26 mouse cellular contexts compared by ENCODE assay signal in the genomic region with DNA sequence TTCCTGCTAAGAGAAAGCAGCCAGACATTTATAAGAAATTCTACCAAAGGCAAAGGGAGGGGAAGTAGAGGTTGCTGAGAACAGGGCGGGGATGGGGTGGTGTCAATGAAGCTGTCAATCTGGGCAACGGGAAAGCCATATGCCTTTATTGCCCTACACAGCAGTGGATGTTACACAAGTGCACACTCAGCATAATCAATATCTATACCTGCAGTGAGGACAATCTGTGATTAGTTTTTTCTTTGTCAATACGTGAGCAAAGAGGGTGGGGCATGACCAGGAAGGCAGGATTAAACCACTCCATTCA.
DNase-seq lines count a peak whose midpoint lies in the region; ATAC-seq and TF ChIP-seq lines count a peak whose summit lies in the region.
"Had no signal": no experiment of that assay in that cellular context is flagged by ENCODE, and none has a peak within 500 bp of the region (broad histone marks: within the 10 kb centered on the region; RNA-seq: fewer than 3 reads in every experiment).

No protein-coding gene starts in this region.

- WGBS in kidney, embryonic 16.5 days, result 66% methylated on average over 3 of the region's 3 CpGs

- DNase-seq in layer of hippocampus, adult 2 months (ENCODE audit: low spot score in 2 of 2), result no peak
- no peak for DNase-seq in layer of hippocampus, postnatal 25 days (ENCODE audit: extremely low spot score in 1 of 2, low spot score in 1 of 2)
- no peak for DNase-seq in ES-E14 (ENCODE audit: low read depth, low spot score)
- no peak for DNase-seq in embryo, embryonic 10.5 days (ENCODE audit: low spot score)
- DNase-seq: adrenal gland, postnatal 25 days; B cell, adult 2 months; cerebellum, postnatal 14 days; gastrocnemius, postnatal 14 days; heart, adult 18-20 months; heart, postnatal 10 days; layer of hippocampus, adult 9-11 months; lung, embryonic 14.5 days; lung, postnatal 36 days; right cerebral cortex, postnatal 4 days had no signal

- no peak for ATAC-seq in kidney, embryonic 16.5 days (ENCODE audit: low FRiP score, low TSS enrichment)
- ATAC-seq: forebrain, embryonic 13.5 days; midbrain, embryonic 16.5 days; Patski had no signal

- H3K4me3 ChIP-seq in layer of hippocampus, adult 2 months, result no peak overlapping the region
- no peak overlapping the region for H3K4me3 ChIP-seq in ES-E14 (ENCODE audit: insufficient read depth in 1 of 2, low read depth in 1 of 2, low read length in 2 of 2, poor library complexity in 1 of 2, severe bottlenecking in 1 of 2)
- no peak overlapping the region for H3K4me3 ChIP-seq in brown adipose tissue, adult 24 weeks (ENCODE audit: insufficient read depth, low read depth, low read length)
- H3K4me3 ChIP-seq in kidney, embryonic 16.5 days (ENCODE audit: low read length), result no peak overlapping the region
- H3K4me3 ChIP-seq: forebrain, embryonic 13.5 days; heart, embryonic 13.5 days; hindbrain, embryonic 10.5 days; hindbrain, embryonic 15.5 days; limb, embryonic 12.5 days; liver, embryonic 15.5 days had no signal

- H3K36me3 ChIP-seq in ES-E14 (ENCODE audit: control insufficient read depth, insufficient read depth, low read length, poor library complexity, severe bottlenecking), result no peaks in the 10 kb centered on the region
- H3K36me3 ChIP-seq in kidney, embryonic 16.5 days (ENCODE audit: insufficient read depth, low read length), result no peaks in the 10 kb centered on the region
- H3K36me3 ChIP-seq: heart, embryonic 13.5 days; hindbrain, embryonic 10.5 days; hindbrain, embryonic 15.5 days; limb, embryonic 12.5 days; liver, embryonic 15.5 days had no signal

- no peak overlapping the region for H3K9ac ChIP-seq in ES-E14 (ENCODE audit: insufficient read depth, low read depth, low read length, poor library complexity, severe bottlenecking)
- no peak overlapping the region for H3K9ac ChIP-seq in kidney, embryonic 16.5 days (replicated peaks; ENCODE audit: low read length)
- H3K9ac ChIP-seq: forebrain, embryonic 13.5 days; heart, embryonic 13.5 days; hindbrain, embryonic 15.5 days; limb, embryonic 12.5 days; liver, embryonic 15.5 days; lung, embryonic 14.5 days had no signal

- H3K27ac ChIP-seq in layer of hippocampus, adult 2 months, result peak overlapping the region; percentile 36; the same call in 1 of the 2 replicates
- H3K27ac ChIP-seq in ES-E14 (ENCODE audit: insufficient read depth, low read depth, low read length, poor library complexity, severe bottlenecking), result no peak overlapping the region
- peak overlapping the region; percentile 68 for H3K27ac ChIP-seq in brown adipose tissue, adult 24 weeks (replicated peaks; ENCODE audit: low read depth, low read length)
- H3K27ac ChIP-seq in kidney, embryonic 16.5 days (ENCODE audit: low read length), result no peak overlapping the region
- H3K27ac ChIP-seq: forebrain, embryonic 13.5 days; heart, embryonic 13.5 days; hindbrain, embryonic 10.5 days; hindbrain, embryonic 15.5 days; kidney, postnatal 0 days; limb, embryonic 12.5 days; liver, embryonic 15.5 days had no signal

- H3K4me2 ChIP-seq in kidney, embryonic 16.5 days (replicated peaks; ENCODE audit: low read depth, low read length), result no peak overlapping the region
- H3K4me2 ChIP-seq: forebrain, embryonic 13.5 days; heart, embryonic 13.5 days; hindbrain, embryonic 15.5 days; limb, embryonic 12.5 days; liver, embryonic 15.5 days; lung, embryonic 14.5 days; midbrain, embryonic 11.5 days had no signal

- peaks cover 0 to 3% of the 10 kb centered on the region in 2 experiments; a peak in 1 of 4 replicates for H3K4me1 ChIP-seq in ES-E14 (ENCODE audit: control insufficient read depth in 2 of 2, insufficient read depth in 2 of 2, low read length in 2 of 2, poor library complexity in 1 of 2)
- H3K4me1 ChIP-seq in brown adipose tissue, adult 24 weeks (ENCODE audit: control insufficient read depth, insufficient read depth, insufficient read length, low read length), result peaks cover 36% of the 10 kb centered on the region
- peaks cover 16% of the 10 kb centered on the region for H3K4me1 ChIP-seq in kidney, embryonic 16.5 days (ENCODE audit: insufficient read depth, low read length)
- H3K4me1 ChIP-seq: hindbrain, embryonic 15.5 days; liver, embryonic 15.5 days had no signal

- in situ Hi-C loops in ES-E14 (cut with MboI; ENCODE audit: low sequenced_read_pairs in 2 of 2, unreplicated experiment in 2 of 2), result no loop called here

- H3K27me3 ChIP-seq in kidney, embryonic 16.5 days (ENCODE audit: insufficient read depth, low read length), result no peaks in the 10 kb centered on the region
- H3K27me3 ChIP-seq: forebrain, embryonic 13.5 days; heart, embryonic 13.5 days; hindbrain, embryonic 15.5 days; limb, embryonic 12.5 days; liver, embryonic 15.5 days; Patski had no signal

- no peak for TF ChIP-seq CTCF in layer of hippocampus, adult 2 months (conservative IDR thresholded peaks at IDR 0.05)

- no peaks in the 10 kb centered on the region for H3K9me3 ChIP-seq in ES-E14 (ENCODE audit: control insufficient read depth, insufficient read depth, low read depth, low read length)
- H3K9me3 ChIP-seq in kidney, embryonic 16.5 days (ENCODE audit: low read length), result no peaks in the 10 kb centered on the region
- H3K9me3 ChIP-seq: forebrain, embryonic 13.5 days; heart, embryonic 13.5 days; hindbrain, embryonic 10.5 days; hindbrain, embryonic 15.5 days; limb, embryonic 12.5 days; liver, embryonic 15.5 days had no signal

TF ChIP-seq in ES-E14, 5 proteins besides CTCF, POLR2A, EP300 and RAD21:
- no peak for TF ChIP-seq HCFC1 (IDR thresholded peaks at IDR 0.05; ENCODE audit: borderline replicate concordance, insufficient read depth, low read length)
- 0 out of 2 replicates have a peak, but pooled peaks have one; percentile 14 for TF ChIP-seq MAFK (IDR thresholded peaks at IDR 0.05; ENCODE audit: insufficient read depth, low read depth, low read length)
- TF ChIP-seq CHD2 (IDR thresholded peaks at IDR 0.05; ENCODE audit: low read depth, low read length), result no peak

Comparison
In these comparisons a context has a peak if more than half of its experiments do, and no peak if none do; other contexts are left out.
1. H3K27ac ChIP-seq: peak in layer of hippocampus, adult 2 months (single experiment) and brown adipose tissue, adult 24 weeks (single experiment); none in ES-E14 (single experiment) and kidney, embryonic 16.5 days (single experiment).